Mouse (Mus musculus) T-helper 2 cell (primary cell): ENCODE measurements around the gene 2010003K11Rik.
"Not testable (repeated sequence)": the region's sequence is repeated elsewhere in the genome, so short reads cannot be mapped to it uniquely, and the experiment has no call there.

Experiments used
- in situ Hi-C: fragments of 300-600 bp; cut with MboI, MseI; formaldehyde crosslinking; loops from one replicate; pipeline ENCODE4 v1.15.1; 2025; ENCODE audit warnings: high pct_unique_total_duplicates

2010003K11Rik gene

GRCm38 (mm10) chr19:4461981-4462380 is 36.4 kb downstream of the 2010003K11Rik start:
- in situ Hi-C loops: no loop called here

GRCm38 (mm10) chr19:4456227-4456626 is 42.2 kb downstream of the 2010003K11Rik start:
- in situ Hi-C loops: no loop called here

GRCm38 (mm10) chr19:4455071-4455800 is 43.1 kb downstream of the 2010003K11Rik start:
- in situ Hi-C loops: no loop called here

- in situ Hi-C loops: not testable (repeated sequence)
Measured at GRCm38 (mm10) chr19:4454040-4454439, 44.3 kb downstream of the 2010003K11Rik start.

GRCm38 (mm10) chr19:4452525-4452924 is 45.9 kb downstream of the 2010003K11Rik start:
- in situ Hi-C loops: no loop called here

GRCm38 (mm10) chr19:4451965-4452364 is 46.4 kb downstream of the 2010003K11Rik start:
- in situ Hi-C loops: no loop called here

- in situ Hi-C loops: no loop called here
Measured at GRCm38 (mm10) chr19:4451098-4451497, 47.3 kb downstream of the 2010003K11Rik start.

- in situ Hi-C loops: no loop called here
Measured at GRCm38 (mm10) chr19:4450666-4451065, 47.7 kb downstream of the 2010003K11Rik start.

- in situ Hi-C loops: no loop called here
Measured at GRCm38 (mm10) chr19:4449230-4449629, 49.2 kb downstream of the 2010003K11Rik start.

- in situ Hi-C loops: no loop called here
Measured at GRCm38 (mm10) chr19:4447445-4447844, 50.9 kb downstream of the 2010003K11Rik start.
